Mouse (Mus musculus): ENCODE measurements around the gene Srrm2.

- no peak for TF ChIP-seq CTCF (IDR thresholded peaks at IDR 0.05; ENCODE audit: insufficient read depth, low read length)
- no peak for TF ChIP-seq POLR2A (IDR thresholded peaks at IDR 0.05; ENCODE audit: borderline replicate concordance, extremely low read depth, low read depth, low read length)
Observed at GRCm38 (mm10) chr17:23862926-23863325, 72.6 kb downstream of the Srrm2 start.
